Mouse (Mus musculus) frontal cortex, postnatal 25 days (tissue): Measurements from ENCODE around the gene Carm1.
"Not testable (repeated sequence)": the region's sequence is repeated elsewhere in the genome, so short reads cannot be mapped to it uniquely, and the experiment has no call there.

Source experiments
- DNase-seq, 2 experiments: peaks; one replicate each; pipeline ENCODE4 v3.0.0; 2022; ENCODE audit warnings: low spot score in 2 of 2

Carm1 gene

GRCm38 (mm10) chr9:21575253-21575652 is 28.6 kb downstream of the Carm1 start:
- no peak for DNase-seq

- no peak for DNase-seq
Measured at GRCm38 (mm10) chr9:21576286-21576685, 29.6 kb downstream of the Carm1 start.

GRCm38 (mm10) chr9:21578226-21578625 is 31.5 kb downstream of the Carm1 start:
- no peak for DNase-seq

GRCm38 (mm10) chr9:21585401-21585800 is 38.7 kb downstream of the Carm1 start:
- no peak for DNase-seq

- DNase-seq: no peak
Measured at GRCm38 (mm10) chr9:21587678-21588349, 41.1 kb downstream of the Carm1 start.

- no peak for DNase-seq
Measured at GRCm38 (mm10) chr9:21588350-21588749, 41.7 kb downstream of the Carm1 start.

- DNase-seq: no peak
Measured at GRCm38 (mm10) chr9:21589538-21589937, 42.8 kb downstream of the Carm1 start.

GRCm38 (mm10) chr9:21591127-21591830 is 44.6 kb downstream of the Carm1 start:
- DNase-seq: no peak

- no peak for DNase-seq
Measured at GRCm38 (mm10) chr9:21591831-21592702, 45.4 kb downstream of the Carm1 start.

GRCm38 (mm10) chr9:21592703-21593121 is 46.0 kb downstream of the Carm1 start, which contains the start of the genes Timm29 and Yipf2:
Gene Timm29, plus strand, starts transcription at chr9:21592722.
Gene Yipf2, minus strand, starts transcription at chr9:21592828.
- peak; percentile 87 to 92 for DNase-seq

- peak in 1 of 2 experiments; percentile 55 for DNase-seq
Measured at GRCm38 (mm10) chr9:21593122-21593721, 46.5 kb downstream of the Carm1 start.

- not testable (repeated sequence) for DNase-seq
Measured at GRCm38 (mm10) chr9:21594350-21594749, 47.7 kb downstream of the Carm1 start.

- DNase-seq: no peak
Measured at GRCm38 (mm10) chr9:21594838-21595237, 48.1 kb downstream of the Carm1 start.

GRCm38 (mm10) chr9:21598198-21598597 is 51.5 kb downstream of the Carm1 start:
- DNase-seq: no peak

GRCm38 (mm10) chr9:21600186-21600585 is 53.5 kb downstream of the Carm1 start:
- no peak for DNase-seq

GRCm38 (mm10) chr9:21601073-21601472 is 54.4 kb downstream of the Carm1 start:
- DNase-seq: no peak

GRCm38 (mm10) chr9:21601722-21602399 is 55.2 kb downstream of the Carm1 start:
- peak in 1 of 2 experiments; percentile 53 for DNase-seq

- no peak for DNase-seq
Measured at GRCm38 (mm10) chr9:21604119-21604518, 57.4 kb downstream of the Carm1 start.

GRCm38 (mm10) chr9:21605865-21606264 is 59.2 kb downstream of the Carm1 start:
- no peak for DNase-seq

- no peak for DNase-seq
Measured at GRCm38 (mm10) chr9:21606648-21607047, 60.0 kb downstream of the Carm1 start.

GRCm38 (mm10) chr9:21609861-21610260 is 63.2 kb downstream of the Carm1 start:
- DNase-seq: no peak
